Mouse (Mus musculus) erythroblast, embryonic 14.5 days (primary cell): ENCODE measurements around the gene Mettl13.

Experiments
- GATA1 ChIP-seq: IDR thresholded peaks from 2 replicates; pipeline ENCODE4 v1.6.1; 2012; ENCODE audit warnings: low read length, inconsistent platforms, mixed read lengths
- TAL1 ChIP-seq: IDR thresholded peaks from 3 replicates; pipeline ENCODE4 v1.6.1; 2012; ENCODE audit warnings: low read length, inconsistent platforms, mixed read lengths

DNA sequence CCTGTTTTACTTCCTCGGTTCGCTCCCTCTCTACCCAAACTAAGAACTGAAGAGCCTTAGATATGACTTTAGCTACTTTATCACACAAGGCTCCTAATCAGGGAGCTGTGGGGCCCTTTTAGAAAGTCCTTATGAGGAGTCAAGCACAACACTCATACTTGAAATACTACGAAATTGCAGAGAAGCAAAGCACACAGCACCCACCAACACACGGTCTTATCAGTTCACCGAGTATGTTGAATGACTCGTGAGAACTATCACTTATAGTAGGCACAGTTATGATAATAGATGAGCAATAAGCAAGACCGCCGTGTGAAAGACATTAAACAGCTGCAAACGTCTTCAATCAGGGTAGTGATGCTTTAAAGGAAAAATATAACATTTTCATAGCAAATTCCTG, 4.6 kb upstream of the Mettl13 start:
- TF ChIP-seq TAL1, result no peak
- TF ChIP-seq GATA1, result no peak
